16 mouse cellular contexts compared by ENCODE assay signal in the genomic region with DNA sequence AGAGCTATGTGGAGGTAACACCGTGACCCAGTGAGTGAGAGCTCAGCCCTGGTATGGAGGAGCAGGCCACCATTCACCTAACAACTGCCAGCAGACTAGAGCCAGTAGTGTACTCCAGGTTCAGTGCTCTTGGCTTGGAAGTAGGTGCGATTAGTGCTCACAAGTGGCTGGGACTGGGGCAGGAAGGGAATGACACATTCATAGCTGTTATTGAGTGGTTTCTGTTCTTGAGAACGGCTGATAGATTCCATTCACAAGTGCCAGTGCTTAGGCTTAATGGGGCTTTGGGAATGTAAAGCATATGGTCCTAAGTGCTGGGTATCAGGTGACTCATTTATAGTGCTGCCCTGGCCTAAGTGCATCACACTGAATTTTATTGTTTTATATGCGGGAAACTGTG.
DNase-seq lines count a peak whose midpoint lies in the region; ATAC-seq and TF ChIP-seq lines count a peak whose summit lies in the region.
"Had no signal": no experiment of that assay in that cellular context is flagged by ENCODE, and none has a peak within 500 bp of the region (broad histone marks: within the 10 kb centered on the region; RNA-seq: fewer than 3 reads in every experiment).

No protein-coding gene starts in this region.

- H3K4me1 ChIP-seq in midbrain, embryonic 13.5 days (replicated peaks) = peaks cover 40% of the 10 kb centered on the region
- peaks cover 25% of the 10 kb centered on the region for H3K4me1 ChIP-seq in midbrain, embryonic 14.5 days (ENCODE audit: control insufficient read depth, insufficient read depth, low read length)
- peaks cover 30% of the 10 kb centered on the region for H3K4me1 ChIP-seq in limb, embryonic 14.5 days (ENCODE audit: control insufficient read depth, insufficient read depth, low read length)

- peak; percentile 63 for DNase-seq in embryo, embryonic 10 days (ENCODE audit: low spot score)
- DNase-seq in embryo, embryonic 9.5 days (ENCODE audit: extremely low spot score) = no peak
- no peak for DNase-seq in midbrain, embryonic 14.5 days
- peak; percentile 60 for DNase-seq in limb, embryonic 14.5 days (ENCODE audit: low spot score)
- DNase-seq in lung, postnatal 4 days = peak; percentile 18 to 64
- DNase-seq in frontal cortex, postnatal 10 days (ENCODE audit: low spot score in 2 of 2) = no peak
- no peak for DNase-seq in right cerebral cortex, postnatal 4 days
- DNase-seq: adrenal gland, postnatal 36 days; cerebellum, adult 11 months; heart, adult 2 months; kidney, postnatal 14 days; thymus, postnatal 25 days had no signal

- no peak overlapping the region for H3K4me3 ChIP-seq in midbrain, embryonic 13.5 days (replicated peaks)
- H3K4me3 ChIP-seq in midbrain, embryonic 14.5 days (replicated peaks; ENCODE audit: low read depth, low read length) = no peak overlapping the region
- no peak overlapping the region for H3K4me3 ChIP-seq in limb, embryonic 14.5 days (replicated peaks; ENCODE audit: low read length)
- H3K4me3 ChIP-seq: heart, adult 2 months; myocyte had no signal

- no peak for TF ChIP-seq POLR2A in limb, embryonic 14.5 days (IDR thresholded peaks at IDR 0.05; ENCODE audit: borderline replicate concordance, extremely low read depth, insufficient read depth, insufficient read length)

- 69% methylated on average over 4 of the region's 4 CpGs for WGBS in midbrain, embryonic 13.5 days
- WGBS in midbrain, embryonic 14.5 days = 74% methylated on average over 4 of the region's 4 CpGs
- 17% methylated on average over 4 of the region's 4 CpGs for WGBS in limb, embryonic 14.5 days

- H3K4me2 ChIP-seq in midbrain, embryonic 13.5 days (replicated peaks) = no peak overlapping the region
- no peak overlapping the region for H3K4me2 ChIP-seq in midbrain, embryonic 14.5 days (ENCODE audit: low read length)
- H3K4me2 ChIP-seq in limb, embryonic 14.5 days (replicated peaks; ENCODE audit: low read depth, low read length, severe bottlenecking) = no peak overlapping the region

- H3K27ac ChIP-seq in midbrain, embryonic 13.5 days = no peak overlapping the region
- no peak overlapping the region for H3K27ac ChIP-seq in midbrain, embryonic 14.5 days (replicated peaks; ENCODE audit: low read depth, low read length)
- no peak overlapping the region for H3K27ac ChIP-seq in limb, embryonic 14.5 days (replicated peaks; ENCODE audit: low read depth, low read length)
- H3K27ac ChIP-seq: heart, adult 2 months; hindbrain, postnatal 0 days; macrophage had no signal

- ATAC-seq in midbrain, embryonic 13.5 days = peak; percentile 28; the same call in 1 of the 2 replicates
- no peak; the same call in 1 of the 2 replicates for ATAC-seq in midbrain, embryonic 14.5 days (ENCODE audit: low FRiP score, low TSS enrichment)
- ATAC-seq in limb, embryonic 14.5 days (ENCODE audit: low FRiP score, low read depth) = peak; percentile 71
- ATAC-seq: hindbrain, postnatal 0 days had no signal

- H3K9ac ChIP-seq in midbrain, embryonic 13.5 days (replicated peaks) = no peak overlapping the region
- H3K9ac ChIP-seq in midbrain, embryonic 14.5 days (replicated peaks; ENCODE audit: low read length) = no peak overlapping the region
- no peak overlapping the region for H3K9ac ChIP-seq in limb, embryonic 14.5 days (ENCODE audit: low read depth, low read length, severe bottlenecking)

- no peaks in the 10 kb centered on the region for H3K27me3 ChIP-seq in midbrain, embryonic 13.5 days
- no peaks in the 10 kb centered on the region for H3K27me3 ChIP-seq in midbrain, embryonic 14.5 days (ENCODE audit: control insufficient read depth, insufficient read depth, low read length)
- no peaks in the 10 kb centered on the region for H3K27me3 ChIP-seq in limb, embryonic 14.5 days (ENCODE audit: control insufficient read depth, insufficient read depth, low read length)

- H3K36me3 ChIP-seq in midbrain, embryonic 13.5 days = no peaks in the 10 kb centered on the region
- no peaks in the 10 kb centered on the region for H3K36me3 ChIP-seq in midbrain, embryonic 14.5 days (ENCODE audit: control insufficient read depth, insufficient read depth, low read length)
- H3K36me3 ChIP-seq in limb, embryonic 14.5 days (ENCODE audit: control insufficient read depth, insufficient read depth, low read length) = no peaks in the 10 kb centered on the region

- no peaks in the 10 kb centered on the region for H3K9me3 ChIP-seq in midbrain, embryonic 13.5 days
- no peaks in the 10 kb centered on the region for H3K9me3 ChIP-seq in midbrain, embryonic 14.5 days (ENCODE audit: control insufficient read depth, low read length)
- no peaks in the 10 kb centered on the region for H3K9me3 ChIP-seq in limb, embryonic 14.5 days (ENCODE audit: control insufficient read depth, low read length)

Comparison
In these comparisons a context has a peak if more than half of its experiments do, and no peak if none do; other contexts are left out.
1. DNase-seq: peak in embryo, embryonic 10 days (single experiment), limb, embryonic 14.5 days (single experiment) and lung, postnatal 4 days (2 of 2); none in embryo, embryonic 9.5 days (single experiment), midbrain, embryonic 14.5 days (single experiment), frontal cortex, postnatal 10 days (0 of 2) and right cerebral cortex, postnatal 4 days (single experiment).